ENCODE assay signal across 20 mouse cellular contexts in the genomic region with DNA sequence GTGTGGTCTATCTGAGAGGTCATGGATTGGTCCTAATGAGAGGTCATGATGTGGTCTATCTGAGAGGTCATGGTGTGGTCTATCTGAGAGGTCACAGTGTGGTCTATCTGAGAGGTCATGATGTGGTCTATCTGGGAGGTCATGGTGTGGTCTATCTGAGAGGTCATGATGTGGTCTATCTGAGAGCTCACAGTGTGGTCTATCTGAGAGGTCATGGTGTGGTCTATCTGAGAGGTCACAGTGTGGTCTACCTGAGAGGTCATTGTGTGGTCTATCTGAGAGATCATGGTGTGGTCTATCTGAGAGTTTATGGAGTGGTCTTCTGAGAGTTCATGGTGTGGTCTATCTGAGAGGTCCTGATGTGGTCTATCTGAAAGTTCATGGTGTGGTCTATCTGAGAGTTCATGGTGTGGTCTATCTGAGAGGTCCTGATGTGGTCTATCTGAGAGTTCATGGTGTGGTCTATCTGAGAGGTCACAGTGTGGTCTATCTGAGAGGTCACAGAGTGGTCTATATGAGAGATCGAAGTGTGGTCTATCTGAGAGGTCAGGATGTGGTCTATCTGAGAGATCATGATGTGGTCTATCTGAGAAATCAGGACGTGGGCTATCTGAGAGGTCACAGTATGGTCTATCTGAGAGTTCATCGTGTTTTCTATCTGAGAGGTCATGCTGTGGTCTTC. TPM values are rescaled to one million over a fixed set of nuclear protein-coding genes. Genes with fewer than 3 reads are reported as not detected.
DNase-seq lines count a peak whose midpoint lies in the region; ATAC-seq lines count a peak whose summit lies in the region.
"Not testable (repeated sequence)": the region's sequence is repeated elsewhere in the genome, so short reads cannot be mapped to it uniquely, and the experiment has no call there.
"Had no signal": no experiment of that assay in that cellular context is flagged by ENCODE, and none has a peak within 500 bp of the region (broad histone marks: within the 10 kb centered on the region; RNA-seq: fewer than 3 reads in every experiment).

No protein-coding gene starts in this region.

- H3K4me1 ChIP-seq in heart, embryonic 16.5 days (ENCODE audit: control insufficient read depth, insufficient read depth, low read length); intestine, embryonic 14.5 days (replicated peaks; ENCODE audit: control insufficient read depth, insufficient read depth, low read length); limb, embryonic 12.5 days (replicated peaks); liver, embryonic 16.5 days (ENCODE audit: control insufficient read depth, low read depth, low read length); neural tube, embryonic 11.5 days (ENCODE audit: control insufficient read depth, insufficient read depth, low read length): not testable (repeated sequence)

- not testable (repeated sequence) for H3K9ac ChIP-seq in heart, embryonic 16.5 days (ENCODE audit: low read length); intestine, embryonic 14.5 days (ENCODE audit: low read length); limb, embryonic 12.5 days (replicated peaks); liver, embryonic 16.5 days (ENCODE audit: low read depth, low read length); neural tube, embryonic 11.5 days (ENCODE audit: low read length)

- H3K27ac ChIP-seq in heart, embryonic 16.5 days (ENCODE audit: low read length); intestine, embryonic 14.5 days (ENCODE audit: low read depth); limb, embryonic 12.5 days; liver, embryonic 16.5 days (ENCODE audit: low read length); neural tube, embryonic 11.5 days (ENCODE audit: low read depth, low read length): not testable (repeated sequence)

- not testable (repeated sequence) for H3K27me3 ChIP-seq in heart, embryonic 16.5 days (ENCODE audit: control insufficient read depth, insufficient read depth, low read length); intestine, embryonic 14.5 days (replicated peaks; ENCODE audit: control insufficient read depth, insufficient read depth, low read length); limb, embryonic 12.5 days; liver, embryonic 16.5 days (ENCODE audit: control insufficient read depth, insufficient read depth, low read depth, low read length); neural tube, embryonic 11.5 days (ENCODE audit: control insufficient read depth, insufficient read depth, low read length)

- DNase-seq in intestine, embryonic 14.5 days (ENCODE audit: low spot score); neural tube, embryonic 11.5 days (ENCODE audit: low spot score): not testable (repeated sequence)

- ATAC-seq in erythroid progenitor cell, adult 5-6 weeks (replicated peaks; ENCODE audit: low FRiP score, poor library complexity, severe bottlenecking) = peak; percentile 65
- ATAC-seq in heart, embryonic 16.5 days (replicated peaks; ENCODE audit: extremely low read depth, insufficient read depth, low FRiP score) = peak; percentile 60
- ATAC-seq in intestine, embryonic 14.5 days (replicated peaks; ENCODE audit: low FRiP score, low TSS enrichment, low read depth) = peak; percentile 70; the same call in 1 of the 2 replicates
- ATAC-seq in limb, embryonic 12.5 days (ENCODE audit: insufficient number of reproducible peaks, insufficient read depth, low FRiP score, low TSS enrichment, low read depth) = peak; percentile 88
- peak; percentile 51 for ATAC-seq in liver, embryonic 16.5 days (ENCODE audit: low read depth)
- ATAC-seq in megakaryocyte-erythroid progenitor cell, adult 5-6 weeks (replicated peaks; ENCODE audit: low FRiP score, low TSS enrichment, poor library complexity, severe bottlenecking) = peak; percentile 61; the same call in 1 of the 2 replicates
- peak; percentile 38; the same call in 1 of the 2 replicates for ATAC-seq in neural tube, embryonic 11.5 days (ENCODE audit: insufficient read depth, low FRiP score, low TSS enrichment)

- not testable (repeated sequence) for H3K9me3 ChIP-seq in heart, embryonic 16.5 days (replicated peaks; ENCODE audit: control insufficient read depth, low read length); intestine, embryonic 14.5 days (ENCODE audit: control insufficient read depth, low read length); limb, embryonic 12.5 days; liver, embryonic 16.5 days (replicated peaks; ENCODE audit: control insufficient read depth, low read length); neural tube, embryonic 11.5 days (ENCODE audit: control insufficient read depth, low read length)

- H3K4me3 ChIP-seq in heart, embryonic 16.5 days (ENCODE audit: low read length); intestine, embryonic 14.5 days (ENCODE audit: low read depth, low read length); limb, embryonic 12.5 days (replicated peaks); liver, embryonic 16.5 days (ENCODE audit: low read depth, low read length); neural tube, embryonic 11.5 days (ENCODE audit: low read depth, low read length): not testable (repeated sequence)

- not testable (repeated sequence) for H3K4me2 ChIP-seq in heart, embryonic 16.5 days (ENCODE audit: low read depth, low read length); intestine, embryonic 14.5 days (ENCODE audit: low read length); limb, embryonic 12.5 days; liver, embryonic 16.5 days (ENCODE audit: low read depth, low read length); neural tube, embryonic 11.5 days (ENCODE audit: low read depth)

- 61% methylated on average over 3 of the region's 3 CpGs for WGBS in heart, embryonic 16.5 days
- 79% methylated on average over 3 of the region's 3 CpGs for WGBS in intestine, embryonic 14.5 days
- WGBS in limb, embryonic 12.5 days = 68% methylated on average over 3 of the region's 3 CpGs
- 34% methylated on average over 3 of the region's 3 CpGs for WGBS in liver, embryonic 16.5 days (ENCODE audit: insufficient replicate concordance)
- WGBS in neural tube, embryonic 11.5 days = 70% methylated on average over 3 of the region's 3 CpGs

- H3K36me3 ChIP-seq in heart, embryonic 16.5 days (ENCODE audit: control insufficient read depth, insufficient read depth); intestine, embryonic 14.5 days (ENCODE audit: control insufficient read depth, insufficient read depth, low read length); limb, embryonic 12.5 days; liver, embryonic 16.5 days (ENCODE audit: control insufficient read depth, insufficient read depth); neural tube, embryonic 11.5 days (ENCODE audit: control insufficient read depth, insufficient read depth, low read length): not testable (repeated sequence)

RNA-seq across cellular contexts. Expression of gene Vmn2r-ps159, which starts 26.0 kb away (rescaled TPM):
- not detected in 2 replicates for total RNA-seq in erythroid progenitor cell, adult 5-6 weeks (2015; ENCODE audit: low replicate concordance)
- total RNA-seq in erythroid progenitor cell, adult 5-6 weeks (2017; ENCODE audit: low replicate concordance) = not detected in 2 replicates
- not detected in 2 replicates for polyA plus RNA-seq in heart, embryonic 16.5 days (2015; fragmentation: Nextera tagmentation; extraction: Ambion mirVana)
- not detected in 2 replicates for polyA plus RNA-seq in intestine, embryonic 14.5 days (2014; fragmentation: Nextera tagmentation; extraction: Ambion mirVana)
- not detected in 2 replicates for polyA plus RNA-seq in limb, embryonic 12.5 days (2016; fragmentation: Nextera tagmentation; extraction: Ambion mirVana)
- not detected in 2 replicates for polyA plus RNA-seq in liver, embryonic 16.5 days (2015; fragmentation: Nextera tagmentation; extraction: Ambion mirVana)
- total RNA-seq in megakaryocyte-erythroid progenitor cell, adult 5-6 weeks (2014; fragmentation: Nextera tagmentation) = not detected in 2 replicates
- not detected in 2 replicates for total RNA-seq in megakaryocyte-erythroid progenitor cell, adult 5-6 weeks (2017)
- not detected in 2 replicates for polyA plus RNA-seq in neural tube, embryonic 11.5 days (2014; fragmentation: Nextera tagmentation; extraction: Ambion mirVana)
- total RNA-seq: adrenal gland, postnatal 14 days; gastrocnemius, postnatal 14 days; heart, adult 2 months; heart, postnatal 36 days; left cerebral cortex, adult 2 months had no signal
- polyA plus RNA-seq: activated CD4-positive, CD25-positive, alpha-beta regulatory T cell, adult 4 months; forebrain, embryonic 10.5 days; heart, adult 2 months; intestine, embryonic 16.5 days; limb, embryonic 10.5 days; midbrain, embryonic 15.5 days; neural tube, embryonic 12.5 days; Patski; spleen, adult 2 months had no signal

Comparison
In these comparisons a context has a peak if more than half of its experiments do, and no peak if none do; other contexts are left out.
1. ATAC-seq: peak in every context shown above with its lines; median percentile 88 in limb, embryonic 12.5 days; 70 in intestine, embryonic 14.5 days; 65 in erythroid progenitor cell, adult 5-6 weeks; 61 in megakaryocyte-erythroid progenitor cell, adult 5-6 weeks; 60 in heart, embryonic 16.5 days; 51 in liver, embryonic 16.5 days; 38 in neural tube, embryonic 11.5 days.